Mouse (Mus musculus): Measurements from ENCODE around the gene Cyb561a3. TPM values are rescaled to one million over a fixed set of nuclear protein-coding genes. Genes with fewer than 3 reads are reported as not detected.

Cyb561a3 gene
- polyA plus RNA-seq, 1 experiment from 2014 or later, result 22.3 TPM

- no peak for ATAC-seq (ENCODE audit: low read depth)
- H3K36me3 ChIP-seq (ENCODE audit: control insufficient read depth, insufficient read depth, low read length), result no peaks in the 10 kb centered on the region
- no peak overlapping the region for H3K9ac ChIP-seq (replicated peaks; ENCODE audit: low read depth, low read length)
- no peak overlapping the region for H3K4me3 ChIP-seq (ENCODE audit: low read depth, low read length)
- WGBS, result 74% methylated on average over 6 of the region's 6 CpGs
- no peaks in the 10 kb centered on the region for H3K9me3 ChIP-seq (ENCODE audit: control insufficient read depth, low read length)
- H3K27me3 ChIP-seq (ENCODE audit: control insufficient read depth, insufficient read depth, low read length), result no peaks in the 10 kb centered on the region
- H3K4me2 ChIP-seq (ENCODE audit: low read depth, low read length), result no peak overlapping the region
- no peaks in the 10 kb centered on the region for H3K4me1 ChIP-seq (ENCODE audit: control insufficient read depth, insufficient read depth, low read length)
- H3K27ac ChIP-seq (ENCODE audit: low read depth, low read length), result no peak overlapping the region
These were observed 15.2 kb upstream of the Cyb561a3 start for GRCm38 (mm10) chr19:10561558-10562314.

- Histone ChIP-seq H3K9me3 (ENCODE audit: control insufficient read depth, low read length) (no peaks in the 10 kb centered on the region), H3K36me3 (ENCODE audit: control insufficient read depth, insufficient read depth, low read length) (no peaks in the 10 kb centered on the region), H3K27ac (ENCODE audit: low read depth, low read length) (no peak overlapping the region), H3K4me2 (ENCODE audit: low read depth, low read length) (no peak overlapping the region), H3K9ac (replicated peaks; ENCODE audit: low read depth, low read length) (no peak overlapping the region), H3K27me3 (ENCODE audit: control insufficient read depth, insufficient read depth, low read length) (no peaks in the 10 kb centered on the region), H3K4me1 (ENCODE audit: control insufficient read depth, insufficient read depth, low read length) (no peaks in the 10 kb centered on the region), H3K4me3 (ENCODE audit: low read depth, low read length) (no peak overlapping the region)
- 68% methylated on average over 5 of the region's 5 CpGs for WGBS
- ATAC-seq (ENCODE audit: low read depth), result no peak
These were observed 14.6 kb upstream of the Cyb561a3 start for GRCm38 (mm10) chr19:10562351-10562750.

- Histone ChIP-seq H3K27me3 (ENCODE audit: control insufficient read depth, insufficient read depth, low read length) (no peaks in the 10 kb centered on the region), H3K9me3 (ENCODE audit: control insufficient read depth, low read length) (no peaks in the 10 kb centered on the region), H3K27ac (ENCODE audit: low read depth, low read length) (no peak overlapping the region), H3K4me2 (ENCODE audit: low read depth, low read length) (no peak overlapping the region), H3K4me1 (ENCODE audit: control insufficient read depth, insufficient read depth, low read length) (no peaks in the 10 kb centered on the region), H3K9ac (replicated peaks; ENCODE audit: low read depth, low read length) (no peak overlapping the region), H3K36me3 (ENCODE audit: control insufficient read depth, insufficient read depth, low read length) (no peaks in the 10 kb centered on the region), H3K4me3 (ENCODE audit: low read depth, low read length) (no peak overlapping the region)
- 80% methylated on average over 6 of the region's 6 CpGs for WGBS
- ATAC-seq (ENCODE audit: low read depth), result no peak
These were observed 12.7 kb upstream of the Cyb561a3 start for GRCm38 (mm10) chr19:10564278-10564677.

- no peak for ATAC-seq (ENCODE audit: low read depth)
- 88% methylated on average over 4 of the region's 4 CpGs for WGBS
- no peaks in the 10 kb centered on the region for H3K27me3 ChIP-seq (ENCODE audit: control insufficient read depth, insufficient read depth, low read length)
- H3K27ac ChIP-seq (ENCODE audit: low read depth, low read length), result no peak overlapping the region
- no peak overlapping the region for H3K4me3 ChIP-seq (ENCODE audit: low read depth, low read length)
- H3K4me1 ChIP-seq (ENCODE audit: control insufficient read depth, insufficient read depth, low read length), result no peaks in the 10 kb centered on the region
- H3K9ac ChIP-seq (replicated peaks; ENCODE audit: low read depth, low read length), result no peak overlapping the region
- no peaks in the 10 kb centered on the region for H3K9me3 ChIP-seq (ENCODE audit: control insufficient read depth, low read length)
- H3K36me3 ChIP-seq (ENCODE audit: control insufficient read depth, insufficient read depth, low read length), result 0 out of 2 replicates have a peak, but pooled peaks cover 5% of the 10 kb centered on the region
- H3K4me2 ChIP-seq (ENCODE audit: low read depth, low read length), result no peak overlapping the region
These were observed 11.8 kb upstream of the Cyb561a3 start for GRCm38 (mm10) chr19:10565217-10565616.

- H3K36me3 ChIP-seq (ENCODE audit: control insufficient read depth, insufficient read depth, low read length), result peaks cover 17% of the 10 kb centered on the region
- H3K27ac ChIP-seq (ENCODE audit: low read depth, low read length), result no peak overlapping the region
- ATAC-seq (ENCODE audit: low read depth), result no peak
- H3K9ac ChIP-seq (replicated peaks; ENCODE audit: low read depth, low read length), result no peak overlapping the region
- H3K4me2 ChIP-seq (ENCODE audit: low read depth, low read length), result no peak overlapping the region
- WGBS, result 93% methylated on average over 6 of the region's 6 CpGs
- H3K4me1 ChIP-seq (ENCODE audit: control insufficient read depth, insufficient read depth, low read length), result no peaks in the 10 kb centered on the region
- no peaks in the 10 kb centered on the region for H3K27me3 ChIP-seq (ENCODE audit: control insufficient read depth, insufficient read depth, low read length)
- H3K4me3 ChIP-seq (ENCODE audit: low read depth, low read length), result no peak overlapping the region
- no peaks in the 10 kb centered on the region for H3K9me3 ChIP-seq (ENCODE audit: control insufficient read depth, low read length)
These were observed 7.3 kb upstream of the Cyb561a3 start for GRCm38 (mm10) chr19:10569627-10570026.

GRCm38 (mm10) chr19:10580102-10580501 lies 3.1 kb downstream of the Cyb561a3 start:
- no peak overlapping the region for H3K4me3 ChIP-seq (ENCODE audit: low read depth, low read length)
- 89% methylated on average over 3 of the region's 3 CpGs for WGBS

GRCm38 (mm10) chr19:10580761-10581160 lies 3.8 kb downstream of the Cyb561a3 start:
- Histone ChIP-seq H3K4me2 (ENCODE audit: low read depth, low read length) (no peak overlapping the region), H3K4me1 (ENCODE audit: control insufficient read depth, insufficient read depth, low read length) (peaks cover 15% of the 10 kb centered on the region), H3K9me3 (ENCODE audit: control insufficient read depth, low read length) (no peaks in the 10 kb centered on the region), H3K9ac (replicated peaks; ENCODE audit: low read depth, low read length) (no peak overlapping the region), H3K27ac (ENCODE audit: low read depth, low read length) (no peak overlapping the region), H3K27me3 (ENCODE audit: control insufficient read depth, insufficient read depth, low read length) (no peaks in the 10 kb centered on the region), H3K36me3 (ENCODE audit: control insufficient read depth, insufficient read depth, low read length) (0 out of 2 replicates have a peak, but pooled peaks cover 3% of the 10 kb centered on the region), H3K4me3 (ENCODE audit: low read depth, low read length) (no peak overlapping the region)
- WGBS, result 87% methylated on average over 3 of the region's 3 CpGs
- ATAC-seq (ENCODE audit: low read depth), result no peak

More at GRCm38 (mm10) chr19:10580102-10580501, 3.1 kb downstream of the Cyb561a3 start:
- peaks cover 3% of the 10 kb centered on the region; the same call in 1 of the 2 replicates for H3K36me3 ChIP-seq (ENCODE audit: control insufficient read depth, insufficient read depth, low read length)
- no peaks in the 10 kb centered on the region for H3K27me3 ChIP-seq (ENCODE audit: control insufficient read depth, insufficient read depth, low read length)
- no peak overlapping the region for H3K9ac ChIP-seq (replicated peaks; ENCODE audit: low read depth, low read length)
- H3K27ac ChIP-seq (ENCODE audit: low read depth, low read length), result no peak overlapping the region
- no peaks in the 10 kb centered on the region for H3K9me3 ChIP-seq (ENCODE audit: control insufficient read depth, low read length)
- peaks cover 18% of the 10 kb centered on the region for H3K4me1 ChIP-seq (ENCODE audit: control insufficient read depth, insufficient read depth, low read length)
- no peak overlapping the region for H3K4me2 ChIP-seq (ENCODE audit: low read depth, low read length)
- ATAC-seq (ENCODE audit: low read depth), result no peak

GRCm38 (mm10) chr19:10581984-10582383 lies 5.0 kb downstream of the Cyb561a3 start:
- ATAC-seq (ENCODE audit: low read depth), result no peak
- H3K4me1 ChIP-seq (ENCODE audit: control insufficient read depth, insufficient read depth, low read length), result 0 out of 2 replicates have a peak, but pooled peaks cover 8% of the 10 kb centered on the region
- H3K27me3 ChIP-seq (ENCODE audit: control insufficient read depth, insufficient read depth, low read length), result no peaks in the 10 kb centered on the region
- WGBS, result 88% methylated on average over 6 of the region's 6 CpGs
- H3K4me2 ChIP-seq (ENCODE audit: low read depth, low read length), result no peak overlapping the region
- H3K9ac ChIP-seq (replicated peaks; ENCODE audit: low read depth, low read length), result no peak overlapping the region
- H3K9me3 ChIP-seq (ENCODE audit: control insufficient read depth, low read length), result no peaks in the 10 kb centered on the region
- H3K27ac ChIP-seq (ENCODE audit: low read depth, low read length), result no peak overlapping the region
- H3K36me3 ChIP-seq (ENCODE audit: control insufficient read depth, insufficient read depth, low read length), result 0 out of 2 replicates have a peak, but pooled peaks cover 3% of the 10 kb centered on the region
- no peak overlapping the region for H3K4me3 ChIP-seq (ENCODE audit: low read depth, low read length)

GRCm38 (mm10) chr19:10583550-10584146 lies 6.7 kb downstream of the Cyb561a3 start:
- Histone ChIP-seq H3K4me2 (ENCODE audit: low read depth, low read length) (no peak overlapping the region), H3K9ac (replicated peaks; ENCODE audit: low read depth, low read length) (no peak overlapping the region), H3K27me3 (ENCODE audit: control insufficient read depth, insufficient read depth, low read length) (no peaks in the 10 kb centered on the region), H3K27ac (ENCODE audit: low read depth, low read length) (no peak overlapping the region), H3K9me3 (ENCODE audit: control insufficient read depth, low read length) (no peaks in the 10 kb centered on the region), H3K4me3 (ENCODE audit: low read depth, low read length) (no peak overlapping the region), H3K36me3 (ENCODE audit: control insufficient read depth, insufficient read depth, low read length) (peaks cover 7% of the 10 kb centered on the region; the same call in 1 of the 2 replicates), H3K4me1 (ENCODE audit: control insufficient read depth, insufficient read depth, low read length) (no peaks in the 10 kb centered on the region)
- ATAC-seq (ENCODE audit: low read depth), result no peak
- 60% methylated on average over 7 of the region's 7 CpGs for WGBS

Data from neural tube, embryonic 14.5 days (tissue).